Mouse (Mus musculus) CD4-positive helper T cell, adult 2 months (primary cell): ENCODE results near the gene Pars2.

Experiments used
- DNase-seq: peaks from one replicate; pipeline ENCODE4 v3.0.0-alpha.2; 2012; ENCODE audit warnings: low read depth, missing footprints, low spot score

The Pars2 gene

DNA sequence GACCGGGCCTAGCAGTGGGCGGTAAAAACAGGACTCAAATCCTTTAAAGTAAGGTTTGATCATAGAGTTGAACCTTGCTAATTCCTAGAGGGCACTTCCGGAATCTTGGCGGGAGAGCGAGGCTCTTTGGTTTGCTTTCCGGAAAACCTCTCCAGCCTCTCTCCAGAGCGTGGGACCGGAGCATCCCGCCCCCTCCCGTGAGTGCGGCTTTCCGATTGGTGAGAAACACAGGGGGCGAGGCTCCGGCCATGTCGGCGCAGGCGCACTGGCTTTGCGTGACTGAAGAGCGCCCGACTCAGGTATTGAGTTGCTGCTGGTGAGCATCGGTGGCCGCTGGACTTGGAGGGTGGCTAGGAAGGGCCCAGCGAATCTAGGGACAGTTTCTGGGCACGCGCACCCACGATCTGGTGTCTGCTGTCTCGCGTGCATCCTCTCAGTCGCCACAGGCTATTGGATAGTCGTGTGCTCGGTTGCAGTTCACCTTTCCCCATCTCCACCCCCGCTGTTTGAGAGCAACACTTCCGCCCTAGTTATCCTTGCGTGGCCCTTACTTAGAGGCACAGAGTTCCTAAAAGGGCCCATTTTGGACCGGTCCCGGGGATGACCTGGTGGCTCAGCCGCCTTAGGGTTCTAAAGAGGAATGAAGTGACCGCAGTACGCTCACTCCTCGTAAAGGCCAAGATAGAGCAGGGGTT lies at the start of gene Pars2:
Pars2 (plus strand) TSS at position 237 of the 695 bp plus-strand sequence.
- peak; percentile 97 for DNase-seq

DNA sequence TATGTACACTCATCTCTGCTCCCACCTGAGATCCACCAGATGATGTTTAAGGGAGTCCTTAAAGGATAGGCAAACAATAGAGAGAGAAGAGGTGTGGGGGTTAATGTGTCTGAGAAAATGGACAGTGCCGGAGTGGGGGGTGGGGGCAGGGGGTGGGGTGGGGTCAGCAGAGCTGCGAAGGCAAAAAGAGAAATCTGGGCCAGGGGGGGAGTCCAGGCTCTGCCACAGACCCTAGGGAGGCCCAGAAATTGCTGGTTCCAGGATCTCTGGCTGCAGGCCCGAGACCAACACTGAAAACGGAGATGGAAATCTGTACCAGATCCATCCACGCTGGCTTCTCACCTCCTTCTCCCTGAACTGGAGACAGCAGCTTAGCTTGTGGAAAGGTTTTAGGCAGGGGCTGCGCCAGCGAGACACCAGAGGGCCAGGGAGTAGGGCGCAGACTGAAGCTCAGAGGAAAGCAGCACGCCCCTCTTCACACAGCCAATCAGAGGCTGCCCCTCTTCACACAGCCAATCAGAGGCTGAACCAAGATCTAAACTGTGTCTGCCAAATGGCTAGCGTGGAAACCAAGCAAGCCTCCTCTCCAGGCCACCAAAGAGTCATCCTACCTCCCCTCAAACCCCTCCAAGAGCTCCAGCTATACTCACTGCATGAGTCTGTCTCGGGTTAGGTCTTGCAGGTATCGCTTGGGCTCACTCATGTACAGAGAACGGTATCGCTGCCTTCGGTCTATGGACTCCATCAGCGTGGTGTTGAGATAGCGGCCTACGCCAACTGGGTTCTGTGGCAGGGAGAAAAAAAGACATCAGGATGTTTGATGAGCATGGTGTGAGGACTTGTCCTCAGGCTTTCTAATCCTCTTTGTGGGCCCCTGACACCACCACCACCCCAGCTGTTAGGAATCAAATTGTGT lies 44.0 kb upstream of the Pars2 start:
- no peak for DNase-seq

DNA sequence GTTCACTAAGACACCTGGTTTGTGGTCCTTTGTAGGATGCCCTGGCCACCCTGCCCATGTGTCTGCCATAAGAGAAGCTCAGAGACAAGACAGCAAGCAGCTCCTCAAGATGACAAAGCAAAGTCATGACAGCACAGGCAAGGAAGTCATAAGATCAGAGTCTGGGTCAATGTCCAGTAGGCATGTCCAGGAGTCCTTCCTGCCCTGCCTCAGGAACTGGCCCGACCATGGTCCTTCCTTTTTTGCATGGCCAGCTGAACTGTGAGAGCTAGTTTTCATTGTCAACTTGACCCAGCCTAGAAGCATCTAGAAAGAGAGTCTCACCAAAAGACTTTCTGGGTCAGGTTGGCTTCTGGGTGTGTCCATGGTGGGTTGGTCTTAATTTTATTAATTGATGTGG lies 43.0 kb upstream of the Pars2 start:
- DNase-seq, result no peak

DNA sequence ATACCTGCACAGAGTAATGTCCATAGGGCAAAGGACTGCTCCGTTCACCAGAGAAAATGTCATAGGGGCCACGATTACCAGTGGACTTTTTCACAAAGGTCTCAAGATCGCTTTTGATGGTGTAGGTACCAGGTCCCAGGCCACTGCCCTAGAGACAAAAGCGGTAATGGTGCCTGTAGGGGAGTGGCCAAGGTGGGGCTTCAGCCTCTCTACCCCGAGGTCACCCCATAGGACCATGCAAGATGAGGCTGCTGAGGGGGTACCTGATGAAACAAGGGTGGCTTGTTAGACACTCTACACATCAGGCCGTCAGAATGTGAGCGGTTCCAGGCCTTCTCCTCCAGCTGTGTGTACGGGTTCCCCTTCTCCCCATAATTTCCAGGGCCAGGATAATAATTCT lies 37.8 kb upstream of the Pars2 start:
- DNase-seq, result no peak

DNA sequence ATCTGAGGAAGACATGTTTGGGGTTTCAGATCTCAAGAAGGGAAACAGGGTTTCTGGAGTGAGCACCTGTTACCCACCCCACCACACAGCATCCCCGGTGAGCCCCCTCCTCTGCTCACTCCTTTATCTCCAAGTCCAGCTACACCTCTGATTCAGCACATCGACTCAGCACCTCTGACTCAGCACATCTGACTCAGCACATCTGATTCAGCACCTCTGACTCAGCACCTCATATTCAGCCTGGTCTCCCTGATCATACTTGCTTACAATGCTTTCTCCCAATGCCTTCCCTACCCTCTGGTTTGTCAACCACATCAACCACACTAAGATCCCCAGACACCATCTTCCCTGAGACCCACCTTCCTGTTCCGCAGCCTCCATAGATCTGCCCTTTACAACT lies 37.3 kb upstream of the Pars2 start:
- DNase-seq, result no peak

DNA sequence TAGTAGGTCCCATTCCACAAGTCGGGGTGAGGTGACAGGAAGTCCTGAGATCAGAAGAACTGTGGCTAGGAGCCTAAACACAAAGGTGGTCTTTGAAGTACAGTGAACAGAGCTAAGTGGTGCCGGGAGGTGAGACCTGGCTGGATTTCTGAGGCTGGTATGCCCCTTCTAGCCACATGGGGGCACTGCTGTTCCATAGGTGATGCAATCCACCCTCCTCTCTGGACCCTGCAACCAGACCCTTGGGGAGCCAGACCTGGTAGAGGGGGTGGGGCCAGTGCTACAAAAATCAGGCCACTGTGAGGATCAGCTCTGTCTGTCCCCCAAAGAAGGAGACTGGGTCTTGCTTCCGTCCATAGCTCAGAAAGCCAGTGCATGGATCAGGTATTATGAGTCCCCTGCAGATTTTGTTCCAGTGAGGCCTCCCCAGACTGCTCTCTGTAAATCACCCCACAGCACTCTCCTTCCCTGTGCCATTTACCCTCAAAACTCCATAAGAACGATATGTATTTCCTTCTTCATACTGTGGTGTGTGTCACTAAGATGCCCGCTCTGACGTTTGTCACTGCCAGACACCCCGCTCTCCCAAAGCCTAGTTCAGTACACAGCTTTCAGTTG lies 36.6 kb upstream of the Pars2 start:
- DNase-seq, result peak; percentile 59

DNA sequence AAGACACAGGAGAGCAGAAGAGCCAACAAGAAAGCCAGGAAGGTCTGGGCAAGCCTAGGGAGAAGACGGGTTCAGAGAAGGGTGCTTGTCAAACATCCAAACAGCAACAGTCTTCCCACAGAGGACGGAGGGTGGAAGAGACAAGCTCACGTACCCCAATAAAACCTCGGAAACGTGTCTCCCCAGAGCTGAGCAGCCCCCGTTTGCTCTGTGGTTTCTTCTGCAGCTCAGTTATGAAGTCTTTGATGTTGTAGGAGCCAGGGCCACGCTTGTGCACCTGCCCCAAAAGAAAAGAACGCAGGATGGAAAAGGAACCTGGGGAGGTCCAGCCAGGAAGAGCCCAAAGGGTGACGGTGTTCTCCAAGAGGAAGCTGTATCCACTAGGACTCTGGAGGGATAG lies 36.0 kb upstream of the Pars2 start:
- no peak for DNase-seq

DNA sequence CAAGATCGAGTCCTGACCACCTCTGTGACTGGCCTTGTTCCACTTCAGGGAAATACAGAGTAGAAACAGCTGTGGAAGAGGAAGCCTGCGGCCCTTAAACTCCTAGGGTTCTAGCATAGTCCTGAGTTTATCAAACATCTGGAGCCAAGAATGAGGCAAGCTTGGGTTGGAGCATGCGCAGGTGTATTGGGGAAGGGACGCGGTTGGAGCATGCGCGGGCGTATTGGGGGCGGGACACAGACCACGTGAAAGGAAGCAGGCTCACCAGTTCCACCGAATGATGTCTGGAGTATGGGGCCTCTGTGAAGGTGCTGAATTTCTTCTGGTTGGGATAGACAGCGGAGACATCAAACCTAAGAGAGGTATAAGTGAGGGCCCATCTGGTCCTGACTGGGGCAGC lies 35.2 kb upstream of the Pars2 start:
- DNase-seq, result peak; percentile 31

DNA sequence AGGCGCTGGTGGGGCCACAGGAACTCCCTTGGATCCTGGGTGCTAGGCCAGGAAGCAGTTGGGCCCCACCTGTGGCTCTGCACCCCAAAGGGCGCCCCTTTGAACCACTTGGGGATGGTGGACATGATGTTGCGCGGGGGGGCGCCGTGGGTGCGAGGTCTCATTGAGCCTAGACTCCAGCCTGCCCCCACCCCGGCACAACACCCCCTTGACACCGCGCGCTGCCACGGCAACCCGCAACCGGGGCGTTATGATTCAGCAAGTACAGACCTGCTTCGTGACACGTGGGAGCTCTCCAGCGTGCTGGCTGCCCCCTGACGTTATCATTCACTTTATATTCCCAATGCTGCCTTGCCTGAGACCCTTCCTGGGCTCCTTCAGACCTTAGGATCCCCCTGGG lies 33.8 kb upstream of the Pars2 start, which contains the start of gene Lexm:
Lexm (minus strand) TSS at position 186 of the 400 bp plus-strand sequence.
- DNase-seq, result no peak

DNA sequence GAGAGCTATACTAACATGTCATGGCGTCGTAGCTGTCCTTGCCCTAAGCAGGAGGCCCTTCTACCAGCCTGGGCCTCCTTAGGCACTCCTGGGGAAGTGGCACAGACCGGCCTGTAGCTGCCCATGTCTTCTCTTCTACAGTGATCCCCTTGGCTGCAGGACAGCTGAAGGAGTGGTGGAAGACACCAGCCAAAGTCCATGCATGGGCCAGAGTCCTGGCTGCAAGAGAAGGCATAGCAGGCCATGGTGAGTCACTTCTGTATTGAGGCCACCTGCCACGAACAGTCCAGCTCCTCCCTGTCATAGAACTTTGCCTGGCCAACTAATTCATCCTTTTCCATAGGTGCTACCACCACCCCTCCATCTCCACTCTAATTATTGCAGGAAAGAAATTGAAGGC lies 32.0 kb upstream of the Pars2 start:
- no peak for DNase-seq

DNA sequence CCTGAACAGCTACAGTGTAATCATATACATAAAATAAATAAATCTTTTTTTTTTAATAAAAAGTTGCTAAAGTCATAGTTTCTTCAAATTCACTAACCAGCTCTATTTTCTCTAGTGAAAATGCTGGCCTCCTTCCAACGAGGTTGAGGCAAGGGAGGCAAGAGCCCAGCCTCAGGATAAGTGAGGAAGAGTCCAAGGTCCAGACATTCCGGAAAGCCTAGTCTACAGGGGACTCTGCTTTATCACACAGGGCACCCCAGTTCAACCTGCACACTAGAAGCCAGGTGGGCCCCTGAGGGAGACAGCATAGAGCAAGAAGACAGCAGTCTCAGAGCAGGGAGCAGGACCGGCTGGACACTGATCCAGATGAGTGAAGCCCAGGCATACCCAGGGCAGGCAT lies 29.4 kb upstream of the Pars2 start:
- DNase-seq, result no peak

DNA sequence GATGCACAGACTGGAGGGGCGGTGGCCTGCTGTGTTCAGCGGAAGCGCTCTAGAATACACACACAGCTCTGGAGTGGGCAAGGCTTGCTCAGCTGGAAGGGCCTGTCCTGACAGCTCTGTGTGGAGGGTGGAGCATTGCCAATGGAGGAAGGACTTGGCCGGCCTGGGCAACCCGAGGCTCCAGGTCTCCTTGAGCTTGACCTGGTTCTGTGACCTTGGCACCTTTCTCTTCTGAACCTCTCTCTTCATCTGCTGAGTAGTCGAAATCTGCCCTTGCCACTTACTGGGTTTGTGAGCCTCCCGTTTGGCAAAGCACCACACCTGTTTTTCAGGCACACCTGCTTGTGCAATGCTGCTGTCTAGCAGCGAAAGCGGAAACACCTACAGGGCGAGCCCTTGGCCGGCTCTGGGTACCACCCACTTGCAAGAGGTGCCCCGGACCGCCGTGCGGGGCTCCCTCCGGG lies 28.8 kb upstream of the Pars2 start, which contains the start of gene Ttc22:
Ttc22 (plus strand) TSS at position 403 of the 464 bp plus-strand sequence.
- DNase-seq, result no peak

DNA sequence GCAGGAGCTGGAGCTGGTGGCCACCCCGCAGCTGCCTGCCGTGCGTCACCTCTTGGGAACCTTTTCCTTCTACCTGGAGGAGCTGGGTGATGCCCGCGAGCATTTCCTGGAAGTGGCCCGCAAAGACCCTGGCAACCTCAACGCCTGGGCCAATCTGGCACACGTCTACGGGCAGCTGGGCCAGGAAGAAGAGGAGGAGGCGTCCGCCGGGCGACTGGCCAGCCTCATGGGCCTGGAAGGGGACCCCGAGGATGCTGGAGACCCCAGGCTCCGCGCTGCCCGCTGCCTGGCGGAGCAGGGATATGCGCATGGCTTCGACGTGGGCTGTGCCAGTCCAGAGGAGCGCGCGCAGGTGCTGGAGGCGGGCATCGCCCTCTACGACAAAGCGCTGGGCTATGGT lies 28.2 kb upstream of the Pars2 start:
- DNase-seq, result no peak

DNA sequence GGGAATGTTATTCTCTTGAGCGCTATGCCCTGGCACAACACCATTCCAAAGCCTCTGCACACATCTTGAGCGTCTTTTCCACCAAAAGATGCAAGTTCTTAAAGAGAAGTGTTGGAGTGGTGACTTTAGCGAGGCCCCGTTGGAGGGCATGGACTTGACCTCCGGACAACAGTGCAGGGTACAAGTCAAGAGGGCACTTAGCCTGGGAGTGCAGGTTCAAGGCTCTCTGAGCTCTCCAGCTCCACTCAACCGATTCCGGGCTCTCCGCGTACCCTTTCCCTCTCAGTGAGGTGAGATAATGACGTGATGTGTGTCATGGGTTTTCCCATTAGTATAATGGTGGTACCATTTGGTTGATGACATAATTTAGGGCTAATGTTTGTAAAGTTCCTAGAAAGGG lies 26.6 kb upstream of the Pars2 start:
- no peak for DNase-seq

DNA sequence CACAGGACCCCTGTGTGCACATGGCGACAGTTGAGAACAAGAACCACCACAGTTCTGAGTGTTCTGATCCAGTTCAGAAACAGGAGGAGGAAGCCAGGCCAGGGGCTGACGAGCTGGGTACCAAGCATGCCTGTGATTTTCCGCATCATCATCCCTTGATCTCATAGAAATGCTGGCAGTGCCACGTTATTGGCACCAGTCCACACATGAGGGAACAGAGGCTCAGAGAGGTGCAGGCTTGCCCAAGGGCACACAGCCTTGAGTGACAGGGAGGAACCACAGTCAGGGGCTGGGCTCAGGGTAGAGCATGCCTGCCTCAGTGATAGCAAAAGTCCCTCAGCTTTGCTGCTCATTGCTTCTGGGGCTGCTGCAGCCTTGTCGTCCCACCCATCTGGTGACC lies 23.1 kb upstream of the Pars2 start:
- no peak for DNase-seq

DNA sequence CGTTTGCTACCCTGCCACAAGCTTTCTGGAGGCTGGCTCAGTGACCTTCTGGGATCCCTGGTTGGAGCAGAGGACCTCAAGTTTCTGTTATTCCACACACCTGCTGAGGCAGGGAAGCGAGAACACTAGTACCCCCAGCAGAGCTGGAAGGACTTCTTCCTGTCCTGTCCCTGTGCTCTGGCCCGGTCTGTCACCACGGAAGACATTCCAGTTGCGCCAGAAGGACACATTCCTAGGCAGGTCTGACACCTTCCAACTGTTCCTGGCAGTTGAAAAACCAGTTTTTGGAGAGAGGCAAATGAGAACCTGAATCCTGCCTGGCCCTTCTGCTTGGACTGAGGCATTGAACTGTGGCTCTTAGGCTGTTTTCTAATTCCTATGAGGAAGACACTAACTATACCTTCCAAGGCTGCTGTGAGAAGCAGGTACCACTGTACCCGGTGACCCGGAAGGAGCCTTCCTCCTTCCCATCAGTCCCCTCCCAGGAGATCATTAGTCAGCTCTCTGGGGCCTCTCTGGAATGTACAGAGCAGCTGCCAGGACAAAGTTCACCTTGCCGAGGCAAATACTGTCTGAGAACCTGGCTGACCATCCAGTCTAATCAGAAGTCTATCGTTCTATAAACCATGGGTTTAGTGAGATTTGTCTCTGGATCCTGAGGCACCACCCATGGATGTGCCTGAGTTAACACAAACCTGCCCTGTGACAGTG lies 22.1 kb upstream of the Pars2 start:
- no peak for DNase-seq

DNA sequence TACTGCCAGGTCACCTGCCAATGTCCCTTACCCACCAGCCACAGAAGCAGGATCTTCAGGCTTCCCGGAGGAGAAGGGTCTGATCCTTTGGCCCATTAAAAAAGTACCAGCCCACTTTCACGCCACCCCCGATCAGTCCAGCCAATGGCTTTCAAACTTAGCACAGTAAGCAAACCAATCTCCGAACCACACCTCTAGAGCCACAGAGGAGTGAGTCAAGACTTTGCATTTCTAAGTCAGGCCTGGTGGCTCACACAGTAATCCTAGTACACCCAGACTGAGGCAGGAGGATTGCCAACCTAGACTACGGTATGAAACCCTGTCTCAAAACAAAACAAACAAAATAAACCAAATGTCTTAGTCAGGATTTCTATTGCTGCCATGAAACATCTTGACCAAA lies 21.5 kb upstream of the Pars2 start:
- DNase-seq, result no peak

DNA sequence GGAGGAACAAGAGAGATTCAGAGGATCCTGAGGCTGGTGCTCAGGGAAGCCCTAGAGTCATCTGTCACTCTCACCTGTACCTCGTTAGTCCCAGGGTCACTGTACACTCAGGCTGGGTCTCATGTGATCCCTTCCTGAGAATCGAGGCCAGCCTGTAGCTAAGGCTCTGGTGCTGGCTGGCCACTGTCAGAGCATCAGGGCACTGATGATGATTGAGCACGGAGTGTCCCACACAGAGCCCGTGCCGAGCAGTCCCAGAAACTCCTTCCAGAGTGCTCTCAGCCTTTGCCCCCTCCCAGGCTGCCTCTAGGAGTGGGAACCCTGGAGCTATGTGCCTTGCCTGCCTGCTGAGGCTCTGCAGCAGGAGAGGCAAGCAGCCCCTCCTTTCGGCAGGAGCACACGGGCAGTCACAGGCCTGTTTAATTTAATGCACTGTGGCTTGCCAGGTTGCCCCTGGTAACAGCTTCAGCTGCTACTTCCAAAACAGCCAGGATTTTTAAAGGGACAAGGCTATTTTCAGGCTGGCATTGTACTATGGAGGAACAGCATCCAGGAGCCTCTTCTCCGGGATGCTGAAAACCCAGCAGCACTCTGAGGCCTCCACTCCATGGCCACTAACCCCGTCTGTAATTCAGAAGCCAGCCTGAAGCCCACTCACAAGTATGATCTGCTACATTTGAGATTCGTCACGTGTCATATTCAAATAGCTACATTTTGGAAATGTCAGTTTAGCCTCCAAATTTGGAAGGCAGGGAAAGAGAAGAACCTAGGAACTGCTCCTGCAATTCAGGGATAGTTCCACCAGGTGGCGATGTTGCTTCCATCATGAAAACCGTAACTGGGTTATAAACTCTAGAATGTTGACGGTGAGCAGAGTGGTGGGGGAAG lies 20.3 kb upstream of the Pars2 start:
- peak; percentile 49 for DNase-seq

DNA sequence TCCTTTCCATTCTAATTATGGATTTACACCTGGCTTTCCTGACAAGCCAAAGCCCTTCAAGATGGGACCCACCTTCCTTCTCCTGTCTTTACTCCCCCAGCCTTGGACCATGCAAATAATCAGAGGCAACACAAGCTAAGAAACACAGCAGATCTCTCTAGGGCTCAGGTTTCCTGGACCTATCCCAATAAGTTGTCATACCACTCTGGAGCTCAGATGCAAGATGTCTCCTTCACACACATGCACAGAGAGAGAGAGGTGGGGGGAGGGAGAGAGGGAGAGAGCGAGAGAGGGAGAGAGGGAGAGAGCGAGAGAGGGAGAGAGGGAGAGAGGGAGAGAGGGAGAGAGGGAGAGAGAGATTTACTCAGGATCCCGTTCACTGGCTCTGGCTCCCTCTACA lies 18.6 kb upstream of the Pars2 start:
- DNase-seq, result no peak

DNA sequence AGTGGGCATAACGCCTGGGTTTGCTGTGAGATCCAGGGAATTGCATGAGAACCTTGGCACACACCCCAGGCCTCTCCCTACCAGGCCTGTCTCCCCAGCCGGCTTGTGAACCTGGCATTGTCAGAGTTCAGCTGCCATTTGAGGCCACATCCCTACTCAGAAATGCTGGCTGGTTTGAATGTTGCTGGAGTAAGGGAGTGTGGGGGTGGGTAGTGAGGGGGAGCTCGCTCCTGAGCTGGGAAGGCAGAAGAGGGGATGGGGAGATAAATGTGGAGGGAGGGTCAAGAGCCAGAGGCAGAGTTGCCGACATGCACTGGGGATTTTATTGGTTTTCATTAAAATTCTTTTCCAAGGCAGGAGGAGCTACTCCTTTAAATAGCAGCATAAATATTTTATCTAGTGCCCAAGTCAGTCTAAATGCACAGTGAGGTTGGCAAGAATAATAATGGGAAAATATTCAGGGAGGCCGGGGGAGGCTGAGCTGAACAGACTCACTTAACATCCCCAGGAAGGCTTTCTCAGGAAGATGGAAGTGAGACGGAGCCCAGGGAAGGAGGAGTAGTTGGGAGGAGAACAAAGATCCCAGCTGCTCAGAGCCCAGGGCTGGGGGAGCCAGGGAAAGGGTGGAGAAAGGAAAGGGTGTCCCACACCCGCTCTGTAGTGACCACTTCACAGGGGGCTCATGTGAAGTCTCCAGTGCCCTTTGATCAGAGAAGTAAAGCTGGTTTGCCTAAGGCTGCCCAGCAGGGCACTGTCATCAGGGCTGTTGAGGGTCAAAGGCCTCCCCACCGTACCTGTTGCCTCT lies 17.4 kb upstream of the Pars2 start:
- DNase-seq, result no peak
